Mouse (Mus musculus) limb, embryonic 14.5 days (tissue): ENCODE data around the gene Ccdc183. TPM values are rescaled to one million over a fixed set of nuclear protein-coding genes. Genes with fewer than 3 reads are reported as not detected.

Source experiments
- ATAC-seq: fragments of 200-750 bp; cut with Nextera tagmentation; 2 replicates; pipeline ENCODE4 v1.8.0; 2017; ENCODE audit warnings: low read depth, moderate number of reproducible peaks, moderate TSS enrichment; ENCODE audit not compliant: low FRiP score
- DNase-seq: peaks from one replicate; pipeline ENCODE4 v3.0.0-alpha.2; 2015; ENCODE audit warnings: low spot score
- H3K27ac ChIP-seq: fragments of 300-500 bp; sonication (generic); replicated peaks from 2 replicates; pipeline ENCODE4 v1.5.1; 2014; ENCODE audit warnings: low read depth, mild to moderate bottlenecking, low read length, moderate library complexity, mixed read lengths
- H3K27me3 ChIP-seq: fragments of 300-500 bp; sonication (generic); 2 replicates; pipeline ENCODE4 v1.6.1; 2014; ENCODE audit warnings: low read length, mixed read lengths; ENCODE audit not compliant: control insufficient read depth, insufficient read depth
- H3K36me3 ChIP-seq: fragments of 300-500 bp; sonication (generic); 2 replicates; pipeline ENCODE4 v1.6.1; 2014; ENCODE audit warnings: mild to moderate bottlenecking, low read length, moderate library complexity, mixed read lengths; ENCODE audit not compliant: control insufficient read depth, insufficient read depth
- H3K4me1 ChIP-seq: fragments of 300-500 bp; sonication (generic); 2 replicates; pipeline ENCODE4 v1.6.1; 2014; ENCODE audit warnings: antibody characterized with exemption, low read length, mixed read lengths; ENCODE audit not compliant: control insufficient read depth, insufficient read depth
- H3K4me2 ChIP-seq: fragments of 300-500 bp; sonication (generic); replicated peaks from 2 replicates; pipeline ENCODE4 v1.6.1; 2014; ENCODE audit warnings: low read depth, mild to moderate bottlenecking, low read length, moderate library complexity; ENCODE audit not compliant: severe bottlenecking
- H3K4me3 ChIP-seq: fragments of 300-500 bp; sonication (generic); replicated peaks from 2 replicates; pipeline ENCODE4 v1.5.1; 2014; ENCODE audit warnings: low read length
- H3K9ac ChIP-seq: fragments of 300-500 bp; sonication (generic); 2 replicates; pipeline ENCODE4 v1.6.1; 2014; ENCODE audit warnings: mild to moderate bottlenecking, low read depth, low read length, moderate library complexity; ENCODE audit not compliant: severe bottlenecking
- H3K9me3 ChIP-seq: fragments of 300-500 bp; sonication (generic); 2 replicates; pipeline ENCODE4 v1.6.1; 2016; ENCODE audit warnings: low read length; ENCODE audit not compliant: control insufficient read depth
- POLR2A ChIP-seq: fragments of 200-500 bp; IDR thresholded peaks from 2 replicates; pipeline ENCODE4 v1.8.0; 2012; ENCODE audit warnings: inconsistent platforms, mild to moderate bottlenecking, moderate library complexity, borderline replicate concordance; ENCODE audit not compliant: insufficient read depth, insufficient read length; ENCODE audit errors: extremely low read depth
- WGBS: fragments of 180-500 bp; shearing (Covaris S2); extraction: QIAGEN DNeasy Blood & Tissue Kit; methylation state at CpG from one replicate; pipeline ENCODE4 v1.1.7; 2014; 5-methylcytosine and 5-hydroxymethylcytosine counted together
- polyA plus RNA-seq, 2 experiments: library from polyadenylated mRNA; depleted of rRNA in 1 of 2; stranded (reverse) in 1 of 2; unstranded in 1 of 2; fragments of >200 nt; fragmentation: Nextera tagmentation in 1 of 2; extraction: Ambion mirVana in 1 of 2; gene quantifications; 2 replicates each; pipeline versions ENCODE4 v1.2.1 to v1.2.3; 2012 to 2014

The Ccdc183 gene
- polyA plus RNA-seq, 2 experiments: 0.03 to 0.19 TPM

DNA sequence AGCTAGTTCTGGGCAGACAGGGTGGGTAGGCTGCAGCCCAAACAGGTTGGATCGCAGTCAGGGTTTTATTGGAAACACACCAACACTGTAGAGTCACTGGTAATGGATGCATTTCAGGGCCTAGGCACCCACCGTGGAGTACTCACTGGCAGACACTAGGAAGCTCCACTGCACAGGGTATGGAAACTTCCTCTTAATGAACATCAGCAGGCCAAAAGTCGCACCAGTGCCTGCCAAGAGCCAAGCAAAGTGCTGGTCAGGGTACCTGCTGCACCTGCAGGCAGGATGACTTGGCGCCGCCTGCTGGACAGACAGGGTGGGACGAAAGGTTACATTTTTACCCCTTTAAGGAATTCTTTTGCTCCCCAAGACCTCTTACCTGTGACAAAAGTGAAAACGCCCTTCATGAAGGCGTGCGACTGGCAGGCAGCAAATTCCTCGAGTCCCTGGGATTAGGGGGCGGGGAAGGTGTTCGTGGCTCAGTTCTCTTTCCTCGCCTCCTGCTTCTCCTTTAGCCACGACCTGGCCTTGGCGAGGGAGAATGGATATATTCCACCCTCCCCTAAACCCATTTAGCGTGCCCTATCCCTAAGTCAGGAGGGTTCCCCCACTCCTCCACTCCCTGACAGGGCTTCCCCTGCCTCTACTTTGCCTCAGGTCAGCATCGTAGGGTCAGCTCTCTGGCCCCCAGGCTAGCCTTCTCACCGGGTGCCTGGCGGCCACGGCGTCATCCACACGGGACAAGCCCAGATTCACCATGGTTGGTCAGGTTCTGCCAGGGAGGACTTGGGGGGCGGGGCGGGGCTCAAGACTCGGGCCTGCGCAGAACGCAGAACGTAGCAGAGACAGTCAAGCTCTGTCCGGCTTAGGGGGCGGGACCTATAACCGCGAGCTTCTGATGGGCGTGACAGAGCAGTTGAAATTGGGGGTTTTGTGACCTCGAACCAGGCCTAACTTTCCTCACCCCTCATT is 4.0 kb upstream of the Ccdc183 start, which contains the start of gene Tmem141:
TSS of gene Tmem141 (minus strand) at position 777 of the 972 bp plus-strand sequence.
- H3K4me2 ChIP-seq: peak within 1 kb of the TSS; percentile 69
- peak within 1 kb of the TSS; percentile 27; the same call in 1 of the 2 replicates for H3K27ac ChIP-seq
- H3K27me3 ChIP-seq: peaks cover 12% of the 10 kb centered on the region
- no peaks in the 10 kb centered on the region for H3K36me3 ChIP-seq
- peaks cover 3% of the 10 kb centered on the region; the same call in 1 of the 2 replicates for H3K4me1 ChIP-seq
- DNase-seq: peak; percentile 86
- no peaks in the 10 kb centered on the region for H3K9me3 ChIP-seq
- TF ChIP-seq POLR2A: 0 out of 2 replicates have a peak, but pooled peaks have one; percentile 46
- WGBS: 7% methylated on average over 34 of the region's 34 CpGs
- H3K9ac ChIP-seq: peak within 1 kb of the TSS; percentile 65
- peak; percentile 91 for ATAC-seq
- H3K4me3 ChIP-seq: peak within 1 kb of the TSS; percentile 49

DNA sequence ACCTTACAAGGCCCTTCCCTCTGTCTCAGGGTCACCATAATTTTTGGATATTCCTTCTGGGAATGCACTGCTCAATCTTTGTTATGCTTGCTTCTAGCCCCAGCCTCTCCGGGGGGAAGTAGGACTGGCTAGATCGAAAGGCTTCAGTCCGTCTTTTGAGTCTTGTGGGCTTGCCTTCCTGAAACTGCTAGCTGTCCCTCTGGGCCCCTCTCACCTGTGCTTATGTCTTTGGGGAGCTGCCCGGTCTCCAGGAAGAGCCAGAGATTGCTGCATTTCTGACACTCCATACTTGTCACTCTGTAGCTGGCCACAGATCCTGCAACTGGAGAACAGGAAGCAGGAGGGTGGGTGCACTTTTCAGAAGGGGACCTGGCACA is 3.4 kb upstream of the Ccdc183 start:
- DNase-seq (no peak), ATAC-seq (no peak)
- Histone ChIP-seq H3K27ac (no peak overlapping the region), H3K4me3 (no peak overlapping the region), H3K36me3 (no peaks in the 10 kb centered on the region), H3K4me1 (peaks cover 3% of the 10 kb centered on the region; the same call in 1 of the 2 replicates), H3K9me3 (no peaks in the 10 kb centered on the region), H3K4me2 (peak overlapping the region; percentile 69; the same call in 1 of the 2 replicates), H3K9ac (peak overlapping the region; percentile 8; the same call in 1 of the 2 replicates), H3K27me3 (peaks cover 19% of the 10 kb centered on the region)
- 83% methylated on average over 4 of the region's 4 CpGs for WGBS
- no peak for TF ChIP-seq POLR2A

- Histone ChIP-seq H3K9ac (peak overlapping the region; percentile 8; the same call in 1 of the 2 replicates), H3K4me3 (no peak overlapping the region), H3K9me3 (no peaks in the 10 kb centered on the region), H3K27ac (no peak overlapping the region), H3K36me3 (no peaks in the 10 kb centered on the region), H3K27me3 (peaks cover 23% of the 10 kb centered on the region), H3K4me1 (peaks cover 3% of the 10 kb centered on the region; the same call in 1 of the 2 replicates), H3K4me2 (no peak overlapping the region)
- ATAC-seq: no peak
- DNase-seq: no peak
- WGBS: 81% methylated on average over 6 of the region's 6 CpGs
- TF ChIP-seq POLR2A: no peak
Measured at GRCm38 (mm10) chr2:25620386-25620785, 2.9 kb upstream of the Ccdc183 start.

- DNase-seq (no peak), ATAC-seq (no peak)
- H3K36me3 ChIP-seq: no peaks in the 10 kb centered on the region
- peak overlapping the region; percentile 8; the same call in 1 of the 2 replicates for H3K4me3 ChIP-seq
- H3K9ac ChIP-seq: peak overlapping the region; percentile 34; the same call in 1 of the 2 replicates
- H3K9me3 ChIP-seq: no peaks in the 10 kb centered on the region
- WGBS: 12% methylated on average over 22 of the region's 22 CpGs
- no peak for TF ChIP-seq POLR2A
- H3K27ac ChIP-seq: no peak overlapping the region
- peak overlapping the region; percentile 26; the same call in 1 of the 2 replicates for H3K4me2 ChIP-seq
- peaks cover 3% of the 10 kb centered on the region; the same call in 1 of the 2 replicates for H3K4me1 ChIP-seq
- H3K27me3 ChIP-seq: peaks cover 34% of the 10 kb centered on the region
Measured at GRCm38 (mm10) chr2:25616398-25616797, 1.1 kb downstream of the Ccdc183 start.

DNA sequence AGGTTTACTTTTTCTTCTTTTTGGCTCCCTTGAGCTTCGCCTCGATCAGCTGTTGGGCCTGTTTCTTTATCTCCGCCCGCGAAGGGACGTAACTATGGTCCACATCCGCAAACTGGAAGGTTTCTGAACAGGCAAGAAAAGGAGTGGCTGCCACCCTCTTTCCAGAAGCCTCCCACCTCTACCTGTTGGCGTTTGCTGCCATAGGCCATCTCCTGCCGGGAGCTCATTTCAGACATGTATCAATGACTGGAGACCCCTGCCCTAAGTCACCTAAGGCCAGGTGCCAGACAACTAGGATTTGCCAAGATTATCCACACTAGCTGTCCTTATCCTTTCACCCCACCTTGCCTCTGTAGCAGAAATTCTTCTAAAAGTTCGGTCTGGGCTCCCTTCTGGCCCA is 8.8 kb downstream of the Ccdc183 start:
- Histone ChIP-seq H3K27ac (peak overlapping the region; percentile 95), H3K9ac (peak overlapping the region; percentile 97), H3K9me3 (no peaks in the 10 kb centered on the region), H3K36me3 (0 out of 2 replicates have a peak, but pooled peaks cover 5% of the 10 kb centered on the region), H3K4me3 (peak overlapping the region; percentile 100), H3K4me2 (peak overlapping the region; percentile 65), H3K4me1 (peaks cover 15% of the 10 kb centered on the region), H3K27me3 (no peaks in the 10 kb centered on the region)
- WGBS: 58% methylated on average over 10 of the region's 10 CpGs
- no peak for DNase-seq
- no peak for TF ChIP-seq POLR2A
- peak; percentile 8; the same call in 1 of the 2 replicates for ATAC-seq
